Mouse (Mus musculus): ENCODE measurements around the gene Grem1. TPM values are rescaled to one million over a fixed set of nuclear protein-coding genes. Genes with fewer than 3 reads are reported as not detected.

Gene Grem1
- polyA plus RNA-seq, 1 experiment from 2014 or later: 2.7 TPM

Other genes with a start within 250 kb of the Grem1 start
- 8.5 and 8.8 TPM in 2 replicates for gene Scg5, start 70.5 kb upstream of the Grem1 start, polyA plus RNA-seq (2016; fragmentation: Nextera tagmentation; extraction: Ambion mirVana)
- 36.7 and 40.7 TPM in 2 replicates for gene Arhgap11a, start 90.0 kb upstream of the Grem1 start, polyA plus RNA-seq (2016; fragmentation: Nextera tagmentation; extraction: Ambion mirVana)

Data from embryonic facial prominence, embryonic 12.5 days (tissue).